Mouse (Mus musculus) lung, embryonic 14.5 days (tissue): ENCODE data around the gene Mpst. TPM values are rescaled to one million over a fixed set of nuclear protein-coding genes. Genes with fewer than 3 reads are reported as not detected.

Experiments
- ATAC-seq: fragments of 200-750 bp; cut with Nextera tagmentation; 2 replicates; pipeline ENCODE4 v1.8.0; 2017; ENCODE audit warnings: mild to moderate bottlenecking, moderate TSS enrichment, moderate library complexity; ENCODE audit not compliant: insufficient read depth
- DNase-seq: peaks from one replicate; pipeline ENCODE4 v3.0.0-alpha.2; 2015
- H3K27ac ChIP-seq: fragments of 300-500 bp; sonication (generic); 2 replicates; pipeline ENCODE4 v1.5.1; 2014; ENCODE audit warnings: low read depth, mild to moderate bottlenecking, moderate library complexity
- H3K27me3 ChIP-seq: fragments of 300-500 bp; sonication (generic); 2 replicates; pipeline ENCODE4 v1.6.1; 2014; ENCODE audit warnings: low read length, control low read depth; ENCODE audit not compliant: insufficient read depth
- H3K36me3 ChIP-seq: fragments of 300-500 bp; sonication (generic); 2 replicates; pipeline ENCODE4 v1.6.1; 2014; ENCODE audit warnings: control low read depth; ENCODE audit not compliant: insufficient read depth
- H3K4me1 ChIP-seq: fragments of 300-500 bp; sonication (generic); 2 replicates; pipeline ENCODE4 v1.6.1; 2014; ENCODE audit warnings: antibody characterized with exemption, control low read depth; ENCODE audit not compliant: insufficient read depth
- H3K4me2 ChIP-seq: fragments of 300-500 bp; sonication (generic); 2 replicates; pipeline ENCODE4 v1.6.1; 2014; ENCODE audit warnings: mild to moderate bottlenecking
- H3K4me3 ChIP-seq: fragments of 300-500 bp; sonication (generic); 2 replicates; pipeline ENCODE4 v1.5.1; 2014; ENCODE audit warnings: low read depth, low read length
- H3K9ac ChIP-seq: fragments of 300-500 bp; sonication (generic); 2 replicates; pipeline ENCODE4 v1.6.1; 2014
- H3K9me3 ChIP-seq: fragments of 300-500 bp; sonication (generic); 2 replicates; pipeline ENCODE4 v1.6.1; 2016; ENCODE audit warnings: low read depth, low read length, control low read depth
- CTCF ChIP-seq: IDR thresholded peaks from 2 replicates; pipeline ENCODE4 v1.5.1; 2016; ENCODE audit warnings: antibody characterized with exemption, low read depth
- WGBS: fragments of 180-500 bp; shearing (Covaris S2); extraction: QIAGEN DNeasy Blood & Tissue Kit; methylation state at CpG from one replicate; pipeline ENCODE4 v1.1.7; 2014; 5-methylcytosine and 5-hydroxymethylcytosine counted together
- polyA plus RNA-seq: library from polyadenylated mRNA; unstranded; fragments of >200 nt; fragmentation: Nextera tagmentation; extraction: Ambion mirVana; gene quantifications from 2 replicates; pipeline ENCODE4 v1.2.1, GENCODE M21; 2014

Gene Mpst
- polyA plus RNA-seq, 1 experiment from 2014 or later: 3.3 TPM

- Histone ChIP-seq H3K27me3 (no peaks in the 10 kb centered on the region), H3K9ac (peak overlapping the region; percentile 50), H3K4me2 (peak overlapping the region; percentile 68), H3K4me1 (peaks cover 21% of the 10 kb centered on the region), H3K9me3 (no peaks in the 10 kb centered on the region), H3K27ac (peak overlapping the region; percentile 89), H3K36me3 (peaks cover 37% of the 10 kb centered on the region), H3K4me3 (peak overlapping the region; percentile 32)
- 11% methylated on average over 30 of the region's 32 CpGs for WGBS
- DNase-seq (peak; percentile 96), ATAC-seq (peak; percentile 69)
- peak; percentile 57 for TF ChIP-seq CTCF
Measured at GRCm38 (mm10) chr15:78436380-78437192, 30.4 kb downstream of the Mpst start.

- H3K27me3 ChIP-seq: no peaks in the 10 kb centered on the region
- peak overlapping the region; percentile 32; the same call in 1 of the 2 replicates for H3K4me3 ChIP-seq
- peak overlapping the region; percentile 68 for H3K4me2 ChIP-seq
- ATAC-seq: peak; percentile 55
- H3K9me3 ChIP-seq: no peaks in the 10 kb centered on the region
- peak; percentile 85 for DNase-seq
- H3K36me3 ChIP-seq: peaks cover 31% of the 10 kb centered on the region
- TF ChIP-seq CTCF: no peak
- peak overlapping the region; percentile 32 for H3K9ac ChIP-seq
- H3K4me1 ChIP-seq: peaks cover 21% of the 10 kb centered on the region
- WGBS: 9% methylated on average over 22 of the region's 23 CpGs
- H3K27ac ChIP-seq: peak overlapping the region; percentile 89
Measured at GRCm38 (mm10) chr15:78437237-78438017, 31.2 kb downstream of the Mpst start.

GRCm38 (mm10) chr15:78438018-78438394, 31.8 kb downstream of the Mpst start:
- peak overlapping the region; percentile 89 for H3K27ac ChIP-seq
- H3K36me3 ChIP-seq: peaks cover 26% of the 10 kb centered on the region
- H3K4me2 ChIP-seq: peak overlapping the region; percentile 68
- H3K4me3 ChIP-seq: no peak overlapping the region
- WGBS: 36% methylated on average over 4 of the region's 4 CpGs
- no peak for TF ChIP-seq CTCF
- H3K27me3 ChIP-seq: no peaks in the 10 kb centered on the region
- H3K9ac ChIP-seq: no peak overlapping the region; the same call in 1 of the 2 replicates
- H3K9me3 ChIP-seq: no peaks in the 10 kb centered on the region
- DNase-seq: no peak
- peaks cover 21% of the 10 kb centered on the region for H3K4me1 ChIP-seq
- no peak for ATAC-seq

GRCm38 (mm10) chr15:78438505-78438904, 32.3 kb downstream of the Mpst start:
- Histone ChIP-seq H3K4me2 (no peak overlapping the region), H3K9me3 (no peaks in the 10 kb centered on the region), H3K9ac (no peak overlapping the region), H3K27ac (no peak overlapping the region), H3K4me1 (peaks cover 21% of the 10 kb centered on the region), H3K36me3 (peaks cover 21% of the 10 kb centered on the region), H3K27me3 (no peaks in the 10 kb centered on the region), H3K4me3 (no peak overlapping the region)
- TF ChIP-seq CTCF: no peak
- DNase-seq: no peak
- ATAC-seq: no peak
- 56% methylated on average over 8 of the region's 8 CpGs for WGBS

- no peak for ATAC-seq
- 64% methylated on average over 9 of the region's 9 CpGs for WGBS
- TF ChIP-seq CTCF: no peak
Measured at GRCm38 (mm10) chr15:78438973-78439372, 32.8 kb downstream of the Mpst start.

GRCm38 (mm10) chr15:78442231-78442630, 36.0 kb downstream of the Mpst start:
- no peak overlapping the region for H3K9ac ChIP-seq
- no peaks in the 10 kb centered on the region for H3K9me3 ChIP-seq
- peaks cover 11% of the 10 kb centered on the region for H3K4me1 ChIP-seq
- H3K27ac ChIP-seq: no peak overlapping the region
- no peak overlapping the region for H3K4me3 ChIP-seq
- ATAC-seq (no peak), DNase-seq (no peak)
- no peaks in the 10 kb centered on the region for H3K27me3 ChIP-seq
- no peak for TF ChIP-seq CTCF
- no peaks in the 10 kb centered on the region for H3K36me3 ChIP-seq
- WGBS: 82% methylated on average over 19 of the region's 19 CpGs
- no peak overlapping the region for H3K4me2 ChIP-seq

More at GRCm38 (mm10) chr15:78438973-78439372, 32.8 kb downstream of the Mpst start:
- Histone ChIP-seq H3K4me2 (no peak overlapping the region), H3K4me3 (no peak overlapping the region), H3K9ac (no peak overlapping the region), H3K9me3 (no peaks in the 10 kb centered on the region), H3K27ac (no peak overlapping the region), H3K4me1 (peaks cover 21% of the 10 kb centered on the region), H3K36me3 (peaks cover 16% of the 10 kb centered on the region), H3K27me3 (no peaks in the 10 kb centered on the region)
- DNase-seq: no peak

DNA sequence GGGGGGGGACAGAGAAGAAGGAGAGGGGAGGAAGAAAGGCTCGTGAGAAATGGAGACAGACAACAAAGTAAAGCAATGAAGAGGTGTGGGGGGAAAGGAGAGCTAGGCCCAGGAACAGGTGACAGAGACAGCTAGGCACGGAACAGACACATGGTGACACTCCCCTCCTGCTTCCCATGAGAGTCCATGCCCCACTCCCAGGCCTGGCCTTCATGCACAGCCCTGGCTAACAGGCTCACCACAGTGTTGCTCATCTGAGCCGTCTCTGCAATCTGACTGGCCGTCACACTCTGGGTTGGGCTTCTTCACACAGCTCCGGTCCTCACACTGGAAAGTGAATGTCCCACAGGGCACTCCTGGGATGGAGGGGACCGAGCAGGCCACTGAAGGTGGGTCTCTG, 37.6 kb downstream of the Mpst start:
- Histone ChIP-seq H3K36me3 (no peaks in the 10 kb centered on the region), H3K4me3 (no peak overlapping the region), H3K4me2 (no peak overlapping the region), H3K27ac (no peak overlapping the region), H3K4me1 (no peaks in the 10 kb centered on the region), H3K27me3 (no peaks in the 10 kb centered on the region), H3K9ac (no peak overlapping the region), H3K9me3 (no peaks in the 10 kb centered on the region)
- no peak for ATAC-seq
- no peak for DNase-seq
- TF ChIP-seq CTCF: no peak
- WGBS: 43% methylated on average over 6 of the region's 6 CpGs
